Mouse (Mus musculus) heart, embryonic 10.5 days (tissue): ENCODE measurements around the gene Tekt3. TPM values are rescaled to one million over a fixed set of nuclear protein-coding genes. Genes with fewer than 3 reads are reported as not detected.

Experiments used
- DNase-seq: peaks from one replicate; pipeline ENCODE4 v3.0.0-alpha.2; 2017; ENCODE audit warnings: low spot score
- H3K27ac ChIP-seq: fragments of 300-500 bp; sonication (generic); 2 replicates; pipeline ENCODE4 v1.5.1; 2016; ENCODE audit warnings: mild to moderate bottlenecking
- H3K27me3 ChIP-seq: fragments of 300-500 bp; sonication (generic); 2 replicates; pipeline ENCODE4 v1.6.1; 2016; ENCODE audit warnings: mild to moderate bottlenecking; ENCODE audit not compliant: poor library complexity, insufficient read depth, severe bottlenecking
- H3K36me3 ChIP-seq: fragments of 300-500 bp; sonication (generic); 2 replicates; pipeline ENCODE4 v1.6.1; 2016; ENCODE audit warnings: mild to moderate bottlenecking, moderate library complexity
- H3K4me1 ChIP-seq: fragments of 300-500 bp; sonication (generic); 2 replicates; pipeline ENCODE4 v1.6.1; 2016; ENCODE audit warnings: mild to moderate bottlenecking
- H3K4me3 ChIP-seq: fragments of 300-500 bp; sonication (generic); 2 replicates; pipeline ENCODE4 v1.5.1; 2016; ENCODE audit warnings: mild to moderate bottlenecking, moderate library complexity
- H3K9me3 ChIP-seq: fragments of 300-500 bp; sonication (generic); 2 replicates; pipeline ENCODE4 v1.6.1; 2016; ENCODE audit warnings: mild to moderate bottlenecking, moderate library complexity
- WGBS: fragments of 180-500 bp; shearing (Covaris S2); methylation state at CpG from one replicate; pipeline ENCODE4 v1.1.7; 2016; 5-methylcytosine and 5-hydroxymethylcytosine counted together
- polyA plus RNA-seq: library from polyadenylated mRNA; unstranded; fragments of >200 nt; fragmentation: Nextera tagmentation; extraction: Ambion mirVana; gene quantifications from 2 replicates; pipeline ENCODE4 v1.2.1, GENCODE M21; 2016

Gene Tekt3
- polyA plus RNA-seq, 1 experiment from 2014 or later: not detected

DNA sequence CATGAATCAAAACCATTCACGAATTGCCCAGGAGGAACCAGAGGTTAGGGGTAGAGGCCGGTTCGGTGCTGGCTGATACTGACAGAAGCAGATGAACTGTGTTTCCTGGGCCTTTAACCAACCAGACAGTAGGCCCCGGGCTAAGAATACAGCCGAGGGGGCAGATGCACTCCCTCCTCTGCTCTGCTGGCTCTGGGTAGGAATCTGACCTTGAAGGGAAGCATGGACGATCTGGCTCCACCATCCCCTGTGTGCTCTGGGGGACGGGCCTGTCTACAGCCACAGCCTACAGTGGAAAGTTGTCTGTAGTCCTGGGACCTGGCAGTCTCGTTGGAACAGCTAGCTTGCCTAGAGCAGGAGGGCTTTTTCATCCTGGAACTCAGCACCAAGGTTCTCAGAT lies 82.0 kb downstream of the Tekt3 start:
- Histone ChIP-seq H3K4me3 (no peak overlapping the region), H3K36me3 (peaks cover 39% of the 10 kb centered on the region; the same call in 1 of the 2 replicates), H3K27ac (peak overlapping the region; percentile 62), H3K4me1 (peaks cover 28% of the 10 kb centered on the region), H3K9me3 (no peaks in the 10 kb centered on the region), H3K27me3 (no peaks in the 10 kb centered on the region)
- WGBS: 59% methylated on average over 8 of the region's 8 CpGs
- no peak for DNase-seq

Other genes starting within 250 kb of the Tekt3 start
- gene Trim16, start 241.4 kb upstream of the Tekt3 start, polyA plus RNA-seq: 3.7 and 4.9 TPM in 2 replicates
- gene Fbxw10, start 214.6 kb upstream of the Tekt3 start, polyA plus RNA-seq: 0.34 TPM in 1 of 2 replicates, not detected in the other
- gene Tvp23b, start 182.2 kb upstream of the Tekt3 start, polyA plus RNA-seq: 55.6 and 61.8 TPM in 2 replicates
- 0.31 TPM in 1 of 2 replicates, not detected in the other for gene Cdrt4, start 110.5 kb upstream of the Tekt3 start, polyA plus RNA-seq
- gene Pmp22, start 67.3 kb downstream of the Tekt3 start, polyA plus RNA-seq: 98.2 and 147 TPM in 2 replicates